Mouse (Mus musculus): ENCODE measurements around the gene Gm16429.
"Not testable (repeated sequence)": the region's sequence is repeated elsewhere in the genome, so short reads cannot be mapped to it uniquely, and the experiment has no call there.

The Gm16429 gene

DNA sequence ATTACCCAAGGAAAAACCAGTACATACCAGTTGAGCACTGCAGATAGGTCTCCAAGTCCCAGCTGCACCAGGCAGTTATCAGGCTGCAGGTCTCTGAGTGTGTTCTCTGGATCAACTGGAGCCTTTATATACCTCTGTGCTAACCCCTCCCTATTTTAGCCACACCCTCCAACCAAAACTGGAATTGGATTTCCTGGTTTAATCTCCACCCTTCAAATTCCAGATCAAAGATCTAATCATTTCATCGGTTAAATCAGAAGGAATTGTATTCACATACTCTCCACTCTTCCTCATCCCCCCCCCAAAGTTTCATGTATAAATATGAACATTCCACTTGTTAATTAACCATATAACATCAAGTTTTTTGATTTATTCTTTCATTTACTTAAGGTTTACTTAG, at the start of gene Gm16429:
Gene Gm16429 (minus strand): TSS at position 101 of the 400 bp plus-strand sequence.
- not testable (repeated sequence) for DNase-seq

Measured in embryo, embryonic 11 days (tissue).